Mouse (Mus musculus): ENCODE data around the gene Pard6b.

Gene Pard6b

GRCm38 (mm10) chr2:168143794-168144193, 63.0 kb downstream of the Pard6b start:
- DNase-seq: no peak

- DNase-seq: no peak
Measured at GRCm38 (mm10) chr2:168145437-168145836, 64.6 kb downstream of the Pard6b start.

DNA sequence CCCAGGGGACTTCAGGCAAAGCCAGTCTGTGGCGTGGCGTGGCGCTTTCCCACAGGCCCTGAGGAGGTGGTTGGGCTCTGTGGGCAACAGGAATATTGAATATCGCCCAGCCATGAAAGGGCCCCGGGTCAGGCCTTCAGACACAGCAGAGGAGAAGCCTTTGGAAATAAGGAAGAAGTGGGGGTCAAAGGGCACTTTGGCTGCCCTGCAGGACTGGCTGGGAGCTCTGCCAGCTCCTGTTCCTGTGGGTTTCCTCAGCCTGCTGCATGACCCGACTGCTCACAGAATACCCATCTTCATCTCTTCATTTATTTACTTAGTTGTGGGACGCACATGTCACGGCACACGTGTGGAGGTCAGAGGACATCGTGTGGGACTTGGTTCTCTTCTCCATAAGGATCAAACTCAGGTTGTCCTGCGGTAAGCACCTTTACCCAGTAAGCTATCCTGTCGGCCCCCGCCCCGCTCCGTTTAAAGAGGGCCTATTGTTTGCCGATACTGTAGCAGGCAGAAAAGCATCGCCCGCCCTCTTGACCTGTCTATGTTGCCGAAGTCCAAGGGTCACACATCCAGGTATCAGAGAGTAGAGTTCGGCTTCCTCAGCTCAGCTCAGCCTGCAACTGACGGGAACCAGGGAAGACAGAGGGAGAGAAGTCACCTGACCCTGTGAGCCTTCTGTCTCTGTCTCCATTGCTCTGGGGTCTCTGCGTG, 67.1 kb downstream of the Pard6b start:
- DNase-seq: no peak

- no peak for DNase-seq
Measured at GRCm38 (mm10) chr2:168149241-168149640, 68.4 kb downstream of the Pard6b start.
